In genomic region chr4:41165693-41166475, GRCm38 (mm10) we compare ENCODE assay signal across 8 mouse cellular contexts. TPM values are rescaled to one million over a fixed set of nuclear protein-coding genes. Genes with fewer than 3 reads are reported as not detected.
DNase-seq lines count a peak whose midpoint lies in the region; ATAC-seq and TF ChIP-seq lines count a peak whose summit lies in the region.

No protein-coding gene starts in this region.

- H3K9ac ChIP-seq in embryonic facial prominence, embryonic 13.5 days, result no peak overlapping the region
- H3K9ac ChIP-seq in heart, embryonic 12.5 days, result no peak overlapping the region
- H3K9ac ChIP-seq in liver, adult 2 months (ENCODE audit: low read depth, low read length), result no peak overlapping the region
- H3K9ac ChIP-seq in stomach, embryonic 16.5 days (ENCODE audit: low read length), result no peak overlapping the region

- WGBS in embryonic facial prominence, embryonic 13.5 days, result 69% methylated on average over 6 of the region's 6 CpGs
- 65% methylated on average over 6 of the region's 6 CpGs for WGBS in heart, embryonic 12.5 days
- 54% methylated on average over 6 of the region's 6 CpGs for WGBS in liver, adult 2 months
- 64% methylated on average over 6 of the region's 6 CpGs for WGBS in stomach, embryonic 16.5 days

- H3K27me3 ChIP-seq in embryonic facial prominence, embryonic 13.5 days, result no peaks in the 10 kb centered on the region
- no peaks in the 10 kb centered on the region for H3K27me3 ChIP-seq in heart, embryonic 12.5 days (replicated peaks)
- H3K27me3 ChIP-seq in liver, adult 2 months (ENCODE audit: control insufficient read depth, insufficient read depth, low read length), result no peaks in the 10 kb centered on the region
- no peaks in the 10 kb centered on the region for H3K27me3 ChIP-seq in stomach, embryonic 16.5 days (ENCODE audit: control insufficient read depth, insufficient read depth, low read length)

- H3K4me2 ChIP-seq in embryonic facial prominence, embryonic 13.5 days, result no peak overlapping the region
- no peak overlapping the region for H3K4me2 ChIP-seq in heart, embryonic 12.5 days
- no peak overlapping the region for H3K4me2 ChIP-seq in stomach, embryonic 16.5 days (ENCODE audit: low read depth, low read length)

- peaks cover 35% of the 10 kb centered on the region; the same call in 1 of the 2 replicates for H3K79me2 ChIP-seq in liver, adult 2 months (ENCODE audit: control insufficient read depth, insufficient read depth, low read length)

- peak; percentile 49; the same call in 1 of the 2 replicates for TF ChIP-seq CTCF in liver, adult 2 months (IDR thresholded peaks at IDR 0.05; ENCODE audit: low read depth, low read length)

- TF ChIP-seq POLR2A in liver, adult 2 months (IDR thresholded peaks at IDR 0.05; ENCODE audit: extremely low read depth, insufficient read depth, low read length), result no peak

- DNase-seq in 416B (ENCODE audit: low read depth), result peak; percentile 55
- peak; percentile 19 to 55 for DNase-seq in adrenal gland, postnatal 4 days (ENCODE audit: low spot score in 2 of 2)
- DNase-seq in kidney, postnatal 10 days, result peak; percentile 91
- peak; percentile 63 for DNase-seq in liver, adult 2 months (ENCODE audit: extremely low read depth, low read depth, low spot score)
- peak; percentile 18 to 53 for DNase-seq in natural killer cell, adult 2 months (ENCODE audit: low spot score in 2 of 2)

- H3K27ac ChIP-seq in embryonic facial prominence, embryonic 13.5 days, result peak overlapping the region; percentile 35; the same call in 1 of the 2 replicates
- 0 out of 2 replicates have a peak overlapping the region, but pooled peaks have one; percentile 16 for H3K27ac ChIP-seq in heart, embryonic 12.5 days (ENCODE audit: poor library complexity, severe bottlenecking)
- H3K27ac ChIP-seq in liver, adult 2 months (replicated peaks; ENCODE audit: insufficient read depth, low read depth, low read length), result no peak overlapping the region
- H3K27ac ChIP-seq in stomach, embryonic 16.5 days (ENCODE audit: low read length), result peak overlapping the region; percentile 21; the same call in 1 of the 2 replicates

- H3K4me3 ChIP-seq in embryonic facial prominence, embryonic 13.5 days, result no peak overlapping the region
- H3K4me3 ChIP-seq in heart, embryonic 12.5 days, result no peak overlapping the region
- H3K4me3 ChIP-seq in liver, adult 2 months (ENCODE audit: insufficient read depth, low read depth, low read length), result no peak overlapping the region
- no peak overlapping the region for H3K4me3 ChIP-seq in stomach, embryonic 16.5 days (replicated peaks; ENCODE audit: low read length)

- ATAC-seq in embryonic facial prominence, embryonic 13.5 days (ENCODE audit: insufficient number of reproducible peaks, insufficient read depth, low FRiP score, low TSS enrichment, low read depth), result no peak
- no peak for ATAC-seq in heart, embryonic 12.5 days (ENCODE audit: insufficient number of reproducible peaks, low FRiP score)
- no peak for ATAC-seq in stomach, embryonic 16.5 days (ENCODE audit: insufficient read depth, low FRiP score)

- peaks cover 4% of the 10 kb centered on the region; the same call in 1 of the 2 replicates for H3K4me1 ChIP-seq in embryonic facial prominence, embryonic 13.5 days
- H3K4me1 ChIP-seq in heart, embryonic 12.5 days (replicated peaks), result peaks cover 13% of the 10 kb centered on the region
- H3K4me1 ChIP-seq in liver, adult 2 months (ENCODE audit: control insufficient read depth, insufficient read depth, low read length), result no peaks in the 10 kb centered on the region; the same call in 1 of the 2 replicates
- H3K4me1 ChIP-seq in stomach, embryonic 16.5 days (ENCODE audit: control insufficient read depth, insufficient read depth, low read length), result peaks cover 8% of the 10 kb centered on the region

- no peaks in the 10 kb centered on the region for H3K9me3 ChIP-seq in embryonic facial prominence, embryonic 13.5 days
- no peaks in the 10 kb centered on the region for H3K9me3 ChIP-seq in heart, embryonic 12.5 days (replicated peaks)
- H3K9me3 ChIP-seq in stomach, embryonic 16.5 days (replicated peaks; ENCODE audit: control insufficient read depth, low read length), result no peaks in the 10 kb centered on the region

- H3K36me3 ChIP-seq in embryonic facial prominence, embryonic 13.5 days, result peaks cover 18% of the 10 kb centered on the region
- peaks cover 18% of the 10 kb centered on the region for H3K36me3 ChIP-seq in heart, embryonic 12.5 days
- peaks cover 1% of the 10 kb centered on the region; the same call in 1 of the 2 replicates for H3K36me3 ChIP-seq in liver, adult 2 months (ENCODE audit: control insufficient read depth, insufficient read depth, low read length)
- 0 out of 2 replicates have a peak, but pooled peaks cover 2% of the 10 kb centered on the region for H3K36me3 ChIP-seq in stomach, embryonic 16.5 days (ENCODE audit: control insufficient read depth, insufficient read depth, low read length)

RNA-seq across cellular contexts. Expression of gene Ube2r2, which starts 30.3 kb away (rescaled TPM):
- total RNA-seq in adrenal gland, postnatal 4 days (2021), result 100 to 1,000 TPM; 123 to 128 TPM
- polyA plus RNA-seq in embryonic facial prominence, embryonic 13.5 days (2015; fragmentation: Nextera tagmentation; extraction: Ambion mirVana), result 93.3 and 94.0 TPM in 2 replicates
- 77.4 and 87.7 TPM in 2 replicates for polyA plus RNA-seq in heart, embryonic 12.5 days (2016; fragmentation: Nextera tagmentation; extraction: Ambion mirVana)
- total RNA-seq in liver, adult 2 months (2014; rRNA removed), result 30.4 and 31.1 TPM in 2 replicates
- polyA plus RNA-seq in liver, adult 2 months (2012; rRNA removed), result 40.4 and 50.7 TPM in 2 replicates
- 54.7 and 59.9 TPM in 2 replicates for polyA plus RNA-seq in stomach, embryonic 16.5 days (2015; fragmentation: Nextera tagmentation; extraction: Ambion mirVana)

RNA-seq across cellular contexts. Expression of gene Nol6, which starts 41.6 kb away (rescaled TPM):
- 10 to 100 TPM; 54.9 to 56.2 TPM for total RNA-seq in adrenal gland, postnatal 4 days (2021)
- 25.3 and 27.9 TPM in 2 replicates for polyA plus RNA-seq in embryonic facial prominence, embryonic 13.5 days (2015; fragmentation: Nextera tagmentation; extraction: Ambion mirVana)
- polyA plus RNA-seq in heart, embryonic 12.5 days (2016; fragmentation: Nextera tagmentation; extraction: Ambion mirVana), result 21.6 and 22.0 TPM in 2 replicates
- 6.6 and 7.2 TPM in 2 replicates for total RNA-seq in liver, adult 2 months (2014; rRNA removed)
- polyA plus RNA-seq in liver, adult 2 months (2012; rRNA removed), result 16.8 and 18.7 TPM in 2 replicates
- polyA plus RNA-seq in stomach, embryonic 16.5 days (2015; fragmentation: Nextera tagmentation; extraction: Ambion mirVana), result 24.2 and 27.1 TPM in 2 replicates

Comparison
In these comparisons a context has a peak if more than half of its experiments do, and no peak if none do; other contexts are left out.
1. DNase-seq: peak in every context shown above with its lines; median percentile 91 in kidney, postnatal 10 days; 63 in liver, adult 2 months; 55 in 416B; 37 in adrenal gland, postnatal 4 days; 36 in natural killer cell, adult 2 months.